Mouse (Mus musculus): ENCODE measurements around the gene Smad9. TPM values are rescaled to one million over a fixed set of nuclear protein-coding genes. Genes with fewer than 3 reads are reported as not detected.

The Smad9 gene
- 1.2 TPM in 2 replicates for polyA plus RNA-seq (2015; fragmentation: Nextera tagmentation; extraction: Ambion mirVana)

GRCm38 (mm10) chr3:54755145-54756041 lies at the start of gene Smad9:
Gene Smad9, plus strand, starts transcription at chr3:54755582.
- peaks cover 9% of the 10 kb centered on the region for H3K36me3 ChIP-seq
- H3K27me3 ChIP-seq: peaks cover 5% of the 10 kb centered on the region; the same call in 1 of the 2 replicates
- peak within 1 kb of the TSS; percentile 74 for H3K27ac ChIP-seq (replicated peaks)
- peaks cover 19% of the 10 kb centered on the region for H3K4me1 ChIP-seq
- H3K9ac ChIP-seq: peak within 1 kb of the TSS; percentile 57
- peak within 1 kb of the TSS; percentile 67 for H3K4me3 ChIP-seq (replicated peaks)
- ATAC-seq (ENCODE audit: insufficient number of reproducible peaks, low FRiP score, low TSS enrichment, low read depth): peak; percentile 74
- peak within 1 kb of the TSS; percentile 99 for H3K4me2 ChIP-seq (replicated peaks)
- WGBS: under 1% methylated on average over 64 of the region's 66 CpGs
- H3K9me3 ChIP-seq (replicated peaks): no peaks in the 10 kb centered on the region

- no peak for ATAC-seq (ENCODE audit: insufficient number of reproducible peaks, low FRiP score, low TSS enrichment, low read depth)
- no peaks in the 10 kb centered on the region for H3K9me3 ChIP-seq (replicated peaks)
- H3K27me3 ChIP-seq: no peaks in the 10 kb centered on the region
- no peaks in the 10 kb centered on the region for H3K4me1 ChIP-seq
- WGBS: 87% methylated on average over 9 of the region's 9 CpGs
- H3K27ac ChIP-seq (replicated peaks): no peak overlapping the region
- H3K9ac ChIP-seq: no peak overlapping the region
- peaks cover 79% of the 10 kb centered on the region for H3K36me3 ChIP-seq
- no peak overlapping the region for H3K4me2 ChIP-seq (replicated peaks)
- no peak overlapping the region for H3K4me3 ChIP-seq (replicated peaks)
Measured at GRCm38 (mm10) chr3:54708972-54709371, 46.4 kb upstream of the Smad9 start.

GRCm38 (mm10) chr3:54714253-54714652 lies 41.1 kb upstream of the Smad9 start, which contains the start of gene Gm21958:
Gene Gm21958, minus strand, starts transcription at chr3:54714353.
- Histone ChIP-seq H3K9ac (no peak within 1 kb of the TSS), H3K27me3 (no peaks in the 10 kb centered on the region), H3K27ac (replicated peaks) (no peak within 1 kb of the TSS), H3K4me1 (no peaks in the 10 kb centered on the region), H3K9me3 (replicated peaks) (no peaks in the 10 kb centered on the region), H3K36me3 (peaks cover 72% of the 10 kb centered on the region), H3K4me3 (replicated peaks) (no peak within 1 kb of the TSS), H3K4me2 (replicated peaks) (no peak within 1 kb of the TSS)
- WGBS: 90% methylated on average over 6 of the region's 6 CpGs
- no peak for ATAC-seq (ENCODE audit: insufficient number of reproducible peaks, low FRiP score, low TSS enrichment, low read depth)

GRCm38 (mm10) chr3:54715461-54715860 lies 39.9 kb upstream of the Smad9 start:
- H3K9ac ChIP-seq: no peak overlapping the region
- H3K27me3 ChIP-seq: no peaks in the 10 kb centered on the region
- H3K36me3 ChIP-seq: peaks cover 62% of the 10 kb centered on the region
- no peak overlapping the region for H3K4me3 ChIP-seq (replicated peaks)
- no peaks in the 10 kb centered on the region for H3K9me3 ChIP-seq (replicated peaks)
- H3K27ac ChIP-seq (replicated peaks): no peak overlapping the region
- no peak overlapping the region for H3K4me2 ChIP-seq (replicated peaks)
- ATAC-seq (ENCODE audit: insufficient number of reproducible peaks, low FRiP score, low TSS enrichment, low read depth): no peak
- H3K4me1 ChIP-seq: no peaks in the 10 kb centered on the region
- 95% methylated on average over 6 of the region's 6 CpGs for WGBS

- H3K27ac ChIP-seq (replicated peaks): no peak overlapping the region
- no peaks in the 10 kb centered on the region for H3K9me3 ChIP-seq (replicated peaks)
- no peak overlapping the region for H3K9ac ChIP-seq
- H3K27me3 ChIP-seq: no peaks in the 10 kb centered on the region
- WGBS: 81% methylated on average over 6 of the region's 6 CpGs
- no peak for ATAC-seq (ENCODE audit: insufficient number of reproducible peaks, low FRiP score, low TSS enrichment, low read depth)
- H3K4me1 ChIP-seq: no peaks in the 10 kb centered on the region
- no peak overlapping the region for H3K4me3 ChIP-seq (replicated peaks)
- peaks cover 60% of the 10 kb centered on the region for H3K36me3 ChIP-seq
- H3K4me2 ChIP-seq (replicated peaks): no peak overlapping the region
Measured at GRCm38 (mm10) chr3:54717348-54717747, 38.0 kb upstream of the Smad9 start.

- no peak for ATAC-seq (ENCODE audit: insufficient number of reproducible peaks, low FRiP score, low TSS enrichment, low read depth)
- H3K4me2 ChIP-seq (replicated peaks): no peak overlapping the region
- peaks cover 69% of the 10 kb centered on the region for H3K36me3 ChIP-seq
- no peaks in the 10 kb centered on the region for H3K4me1 ChIP-seq
- H3K9me3 ChIP-seq (replicated peaks): no peaks in the 10 kb centered on the region
- no peak overlapping the region for H3K4me3 ChIP-seq (replicated peaks)
- no peak overlapping the region for H3K9ac ChIP-seq
- H3K27me3 ChIP-seq: no peaks in the 10 kb centered on the region
- WGBS: 73% methylated on average over 3 of the region's 3 CpGs
- H3K27ac ChIP-seq (replicated peaks): no peak overlapping the region
Measured at GRCm38 (mm10) chr3:54718947-54719346, 36.4 kb upstream of the Smad9 start.

- ATAC-seq (ENCODE audit: insufficient number of reproducible peaks, low FRiP score, low TSS enrichment, low read depth): no peak
- no peak overlapping the region for H3K4me2 ChIP-seq (replicated peaks)
- 90% methylated on average over 10 of the region's 10 CpGs for WGBS
- H3K9me3 ChIP-seq (replicated peaks): no peaks in the 10 kb centered on the region
- H3K9ac ChIP-seq: no peak overlapping the region
- no peaks in the 10 kb centered on the region for H3K27me3 ChIP-seq
- H3K4me3 ChIP-seq (replicated peaks): no peak overlapping the region
- H3K4me1 ChIP-seq: no peaks in the 10 kb centered on the region
- H3K36me3 ChIP-seq: peaks cover 63% of the 10 kb centered on the region
- no peak overlapping the region for H3K27ac ChIP-seq (replicated peaks)
Measured at GRCm38 (mm10) chr3:54723741-54724500, 31.5 kb upstream of the Smad9 start.

- no peaks in the 10 kb centered on the region for H3K27me3 ChIP-seq
- no peaks in the 10 kb centered on the region for H3K4me1 ChIP-seq
- H3K9me3 ChIP-seq (replicated peaks): no peaks in the 10 kb centered on the region
- ATAC-seq (ENCODE audit: insufficient number of reproducible peaks, low FRiP score, low TSS enrichment, low read depth): no peak
- 68% methylated on average over 2 of the region's 2 CpGs for WGBS
- H3K4me2 ChIP-seq (replicated peaks): no peak overlapping the region
- no peak overlapping the region for H3K9ac ChIP-seq
- peaks cover 74% of the 10 kb centered on the region for H3K36me3 ChIP-seq
- no peak overlapping the region for H3K27ac ChIP-seq (replicated peaks)
- no peak overlapping the region for H3K4me3 ChIP-seq (replicated peaks)
Measured at GRCm38 (mm10) chr3:54725344-54725743, 30.0 kb upstream of the Smad9 start.

- Histone ChIP-seq H3K9ac (no peak overlapping the region), H3K4me2 (replicated peaks) (no peak overlapping the region), H3K4me1 (no peaks in the 10 kb centered on the region), H3K27ac (replicated peaks) (no peak overlapping the region), H3K4me3 (replicated peaks) (no peak overlapping the region), H3K36me3 (peaks cover 79% of the 10 kb centered on the region), H3K9me3 (replicated peaks) (no peaks in the 10 kb centered on the region), H3K27me3 (no peaks in the 10 kb centered on the region)
- ATAC-seq (ENCODE audit: insufficient number of reproducible peaks, low FRiP score, low TSS enrichment, low read depth): no peak
- 91% methylated on average over 2 of the region's 2 CpGs for WGBS
Measured at GRCm38 (mm10) chr3:54727588-54727987, 27.8 kb upstream of the Smad9 start.

GRCm38 (mm10) chr3:54728100-54728499 lies 27.3 kb upstream of the Smad9 start:
- ATAC-seq (ENCODE audit: insufficient number of reproducible peaks, low FRiP score, low TSS enrichment, low read depth): no peak
- Histone ChIP-seq H3K27ac (replicated peaks) (no peak overlapping the region), H3K9ac (no peak overlapping the region), H3K4me3 (replicated peaks) (no peak overlapping the region), H3K27me3 (no peaks in the 10 kb centered on the region), H3K4me1 (no peaks in the 10 kb centered on the region), H3K9me3 (replicated peaks) (no peaks in the 10 kb centered on the region), H3K4me2 (replicated peaks) (no peak overlapping the region), H3K36me3 (peaks cover 79% of the 10 kb centered on the region)
- 93% methylated on average over 6 of the region's 6 CpGs for WGBS

GRCm38 (mm10) chr3:54731626-54732150 lies 23.7 kb upstream of the Smad9 start:
- WGBS: 73% methylated on average over 8 of the region's 8 CpGs
- no peak overlapping the region for H3K4me3 ChIP-seq (replicated peaks)

More at GRCm38 (mm10) chr3:54731626-54732150, 23.7 kb upstream of the Smad9 start:
- peaks cover 5% of the 10 kb centered on the region; the same call in 1 of the 2 replicates for H3K4me1 ChIP-seq
- no peak overlapping the region for H3K9ac ChIP-seq
- no peak overlapping the region for H3K4me2 ChIP-seq (replicated peaks)
- H3K27ac ChIP-seq (replicated peaks): no peak overlapping the region
- H3K9me3 ChIP-seq (replicated peaks): no peaks in the 10 kb centered on the region
- H3K27me3 ChIP-seq: no peaks in the 10 kb centered on the region
- H3K36me3 ChIP-seq: peaks cover 63% of the 10 kb centered on the region
- ATAC-seq (ENCODE audit: insufficient number of reproducible peaks, low FRiP score, low TSS enrichment, low read depth): no peak
